Mouse (Mus musculus): ENCODE measurements around the gene Tstd2.

Tstd2 gene

DNA sequence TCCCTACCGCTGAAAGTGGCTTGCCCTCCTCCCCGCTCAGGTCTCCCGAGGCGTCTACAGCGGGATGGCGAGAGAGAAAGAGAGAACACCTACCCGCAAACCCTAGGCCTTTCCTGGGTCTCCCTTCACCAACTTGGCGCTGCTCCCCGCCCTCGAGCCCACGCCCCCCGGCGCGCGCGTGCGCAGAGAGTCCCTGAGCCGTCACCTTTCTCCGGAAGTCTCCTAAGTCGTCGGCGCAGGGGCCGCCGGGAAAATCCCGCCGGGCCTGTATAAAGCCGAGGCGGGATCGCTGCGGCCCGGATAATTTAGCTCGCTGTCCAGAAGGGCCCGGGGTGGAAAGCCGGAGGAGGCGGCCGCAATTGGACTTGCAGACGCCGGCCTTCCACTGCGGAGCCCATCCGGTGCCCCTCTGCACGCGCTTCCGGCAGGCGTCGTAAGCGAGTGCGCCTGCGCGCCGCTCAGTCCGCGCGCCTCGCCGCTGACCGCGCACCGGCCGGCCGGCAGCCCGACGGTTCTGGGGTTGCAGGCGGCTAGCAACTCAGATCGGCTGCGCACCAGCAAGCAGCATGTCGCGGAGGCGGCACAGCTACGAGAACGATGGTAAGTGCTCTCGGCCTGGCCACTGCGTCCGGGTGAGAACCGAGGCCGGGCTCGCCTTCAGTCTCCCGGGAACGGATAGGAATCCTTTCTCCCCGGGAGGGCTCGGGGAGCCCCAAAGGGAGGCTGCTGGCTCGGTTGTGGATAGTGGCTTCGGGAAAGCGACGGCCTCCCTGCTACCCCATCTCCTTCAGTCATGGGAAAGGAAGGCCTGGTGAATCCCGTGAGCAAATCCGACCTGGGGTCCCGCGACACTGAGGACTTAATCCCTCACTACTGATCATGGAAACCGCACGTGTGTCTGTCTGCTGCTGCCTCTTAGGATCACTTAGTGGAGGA is at the start of gene Tstd2, which contains the start of gene Ncbp1:
Gene Tstd2, minus strand, starts transcription at position 408 of the 936 bp plus-strand sequence.
Gene Ncbp1, plus strand, starts transcription at position 327 of the 936 bp plus-strand sequence.
- peak; percentile 95 for DNase-seq

DNA sequence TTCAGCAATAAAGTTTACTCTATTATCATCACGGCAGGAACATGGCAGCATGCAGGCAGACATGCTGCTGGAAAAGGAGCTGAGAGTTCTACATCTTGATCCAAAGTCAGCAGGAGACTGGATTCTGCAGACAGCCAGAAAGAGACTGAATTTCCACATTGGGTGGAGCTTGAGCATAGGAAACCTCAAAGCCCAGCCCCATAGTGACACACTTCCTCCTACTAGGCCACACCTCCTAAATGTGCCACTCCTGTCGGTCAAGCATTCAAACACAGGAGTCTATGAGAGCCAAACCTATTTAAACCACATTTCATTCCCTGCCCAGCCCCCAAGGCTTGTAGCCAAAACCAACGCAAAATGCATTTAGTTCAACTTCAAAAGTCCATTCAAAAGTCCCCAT is 48.0 kb upstream of the Tstd2 start:
- no peak for DNase-seq

DNA sequence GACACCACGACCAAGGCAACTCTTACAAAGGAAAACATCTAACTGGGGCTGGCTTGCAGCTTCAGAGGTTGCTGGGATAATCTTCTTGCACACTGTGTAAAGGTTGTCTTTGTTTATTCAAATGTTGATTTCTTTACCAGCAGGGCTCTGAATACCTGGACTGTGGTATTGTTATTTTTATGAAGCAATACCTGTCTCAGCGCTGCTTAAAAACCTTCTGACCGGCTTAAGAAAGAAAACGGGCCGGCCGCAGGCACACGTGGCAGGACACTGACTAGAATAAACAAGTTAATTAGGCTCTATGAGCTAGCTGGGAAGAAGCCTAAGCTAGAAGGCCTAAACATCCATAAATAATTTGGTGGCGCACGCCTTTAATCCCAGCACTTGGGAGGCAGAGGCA is 47.4 kb upstream of the Tstd2 start:
- no peak for DNase-seq

- DNase-seq, result peak; percentile 33
Measured at GRCm38 (mm10) chr4:46185423-46185822, 46.9 kb upstream of the Tstd2 start.

DNA sequence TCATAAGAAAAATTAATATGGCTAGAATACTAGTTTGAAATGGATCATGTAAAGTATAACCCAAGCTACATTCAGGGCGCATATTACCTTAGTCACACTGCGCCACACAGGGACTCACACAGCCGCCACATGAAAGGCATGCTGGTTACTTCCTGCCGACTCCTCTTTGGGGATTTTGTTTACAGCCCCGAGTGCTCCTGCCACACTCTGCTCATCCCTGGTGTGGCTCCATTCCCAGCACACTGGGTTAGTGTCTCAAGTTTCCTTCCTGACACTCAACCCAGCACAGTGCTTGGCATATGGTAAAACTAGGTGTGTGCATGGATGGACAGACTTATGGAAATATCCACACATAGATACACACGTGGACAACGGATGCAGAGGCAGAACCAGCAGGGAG is 43.7 kb upstream of the Tstd2 start:
- DNase-seq, result peak; percentile 53

GRCm38 (mm10) chr4:46181168-46181567 is 42.7 kb upstream of the Tstd2 start:
- no peak for DNase-seq

DNA sequence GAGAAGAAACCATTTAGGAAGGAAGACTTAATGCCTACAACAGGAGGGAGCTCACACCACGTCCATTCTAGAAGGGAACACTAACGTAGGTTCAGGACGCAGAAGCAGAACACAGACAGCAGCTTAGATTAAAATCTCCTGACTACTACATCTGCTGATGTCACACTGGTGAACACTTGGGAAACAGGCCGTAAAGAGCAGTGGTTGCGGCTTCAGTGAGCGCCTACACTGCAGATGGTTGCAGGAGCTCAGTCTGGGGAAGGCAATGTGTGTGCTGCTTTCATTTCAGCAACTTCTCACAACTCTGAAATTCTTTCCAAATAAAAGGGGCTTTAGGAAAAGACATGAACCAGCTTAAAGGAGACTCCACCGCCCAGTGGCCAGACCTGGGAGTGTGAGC is 39.0 kb upstream of the Tstd2 start:
- no peak for DNase-seq

GRCm38 (mm10) chr4:46177018-46177417 is 38.5 kb upstream of the Tstd2 start:
- DNase-seq, result no peak

DNA sequence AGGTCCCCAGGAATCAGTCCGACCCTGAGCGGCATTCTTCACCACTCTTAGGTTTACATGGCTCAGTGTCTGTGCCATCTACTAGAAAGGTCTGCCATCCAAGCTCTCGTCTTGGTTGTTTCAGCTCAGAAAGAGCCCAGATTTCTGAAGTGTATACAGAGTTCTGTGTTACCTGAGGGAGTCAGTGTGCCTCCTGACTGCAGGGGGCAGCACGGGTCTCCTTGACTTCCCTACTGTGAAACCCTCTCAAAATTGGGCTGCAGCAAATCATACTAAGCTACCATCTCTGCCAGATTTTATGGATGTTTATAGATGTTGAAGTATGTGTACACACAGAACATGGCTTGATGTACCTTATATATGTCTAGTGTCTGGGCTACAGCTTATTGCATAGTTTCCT is 37.8 kb upstream of the Tstd2 start:
- DNase-seq, result peak; percentile 65

GRCm38 (mm10) chr4:46171761-46172160 is 33.3 kb upstream of the Tstd2 start:
- DNase-seq, result no peak

- no peak for DNase-seq
Measured at GRCm38 (mm10) chr4:46165831-46166230, 27.3 kb upstream of the Tstd2 start.

GRCm38 (mm10) chr4:46164027-46164426 is 25.5 kb upstream of the Tstd2 start:
- no peak for DNase-seq

DNA sequence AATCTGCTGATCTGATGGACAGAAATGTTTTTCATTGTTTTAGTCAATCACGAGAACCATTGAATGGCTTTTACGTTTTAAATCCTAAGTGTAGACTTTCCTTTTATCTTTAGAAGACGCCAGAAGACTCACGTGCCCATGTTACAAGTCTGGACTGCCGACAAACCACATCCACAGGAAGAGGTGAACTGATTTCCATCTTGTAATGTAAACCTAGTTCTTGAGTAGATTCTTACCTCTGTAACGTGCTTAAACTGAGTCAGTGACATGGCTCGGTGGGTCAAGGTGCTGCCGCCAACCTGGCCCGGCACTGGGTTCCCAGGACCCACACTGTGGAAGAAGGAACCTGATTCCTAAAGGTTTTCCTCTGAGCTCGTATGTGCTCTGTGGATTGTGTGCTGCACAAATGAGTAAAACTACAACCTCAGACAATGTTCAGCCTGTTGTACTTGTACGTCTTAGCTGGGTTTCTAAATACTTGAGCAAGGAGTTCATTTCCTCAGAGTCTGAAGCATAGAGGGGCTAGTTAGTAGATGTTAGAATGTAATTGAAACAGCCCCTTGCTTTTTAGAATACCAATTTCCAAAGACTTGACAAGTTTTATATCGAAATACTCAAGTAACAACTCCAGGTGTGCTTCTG is 13.5 kb upstream of the Tstd2 start:
- peak; percentile 21 for DNase-seq

- DNase-seq, result no peak
Measured at GRCm38 (mm10) chr4:46146881-46147280, 8.4 kb upstream of the Tstd2 start.

GRCm38 (mm10) chr4:46144323-46144722 is 5.8 kb upstream of the Tstd2 start:
- peak; percentile 62 for DNase-seq

GRCm38 (mm10) chr4:46137629-46138286 is 736 bp downstream of the Tstd2 start:
- DNase-seq, result peak; percentile 42

GRCm38 (mm10) chr4:46131791-46132190 is 6.7 kb downstream of the Tstd2 start:
- no peak for DNase-seq

DNA sequence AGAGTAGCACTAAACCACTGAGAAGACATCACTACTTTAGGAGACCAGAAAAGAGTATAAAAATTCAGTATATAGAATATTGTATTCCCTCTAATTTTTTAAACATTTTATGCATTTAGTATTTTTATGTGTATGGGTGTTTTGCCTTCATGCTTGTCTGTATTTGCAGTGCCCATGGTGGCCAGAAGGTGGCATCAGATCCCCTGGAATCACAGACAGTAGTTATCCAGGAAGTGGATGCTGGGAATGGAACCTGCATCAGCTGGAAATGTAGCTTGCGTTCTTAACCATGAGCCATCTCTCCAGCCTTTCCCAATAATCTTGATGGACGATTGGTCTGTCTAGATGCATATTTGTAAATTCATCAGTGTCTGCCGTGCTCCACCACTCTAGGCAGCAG is 8.3 kb downstream of the Tstd2 start:
- DNase-seq, result peak; percentile 74

DNA sequence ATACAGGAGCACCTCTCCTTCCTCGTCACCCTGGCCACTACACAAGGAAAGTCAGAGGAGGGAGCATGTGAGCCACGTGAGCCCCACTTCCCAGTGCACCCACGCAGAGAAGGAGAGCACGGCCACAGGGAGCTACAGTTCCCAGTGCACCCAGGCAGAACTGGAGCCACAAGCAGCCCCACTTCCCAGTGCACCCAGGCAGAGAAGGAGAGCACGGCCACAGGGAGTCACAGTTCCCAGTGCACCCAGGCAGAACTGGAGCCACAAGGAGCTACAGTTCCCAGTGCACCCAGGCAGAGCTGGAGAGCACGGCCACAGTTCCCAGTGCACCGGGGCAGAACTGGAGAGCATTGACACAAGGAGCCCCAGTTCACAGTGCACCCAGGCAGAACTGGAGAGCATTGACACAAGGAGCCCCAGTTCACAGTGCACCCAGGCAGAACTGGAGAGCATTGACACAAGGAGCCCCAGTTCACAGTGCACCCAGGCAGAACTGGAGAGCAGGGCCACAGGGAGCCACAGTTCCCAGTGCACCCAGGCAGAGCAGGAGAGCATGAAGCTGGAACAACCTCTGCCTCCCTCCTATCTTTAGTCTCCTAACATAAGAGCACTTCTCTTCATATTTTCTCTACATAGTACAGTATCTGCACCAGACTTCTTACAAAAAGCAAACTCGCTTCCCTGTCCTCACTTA is 9.0 kb downstream of the Tstd2 start:
- DNase-seq, result no peak

- DNase-seq, result peak; percentile 80
Measured at GRCm38 (mm10) chr4:46126541-46126940, 12.0 kb downstream of the Tstd2 start.

- no peak for DNase-seq
Measured at GRCm38 (mm10) chr4:46123358-46123757, 15.1 kb downstream of the Tstd2 start.

DNA sequence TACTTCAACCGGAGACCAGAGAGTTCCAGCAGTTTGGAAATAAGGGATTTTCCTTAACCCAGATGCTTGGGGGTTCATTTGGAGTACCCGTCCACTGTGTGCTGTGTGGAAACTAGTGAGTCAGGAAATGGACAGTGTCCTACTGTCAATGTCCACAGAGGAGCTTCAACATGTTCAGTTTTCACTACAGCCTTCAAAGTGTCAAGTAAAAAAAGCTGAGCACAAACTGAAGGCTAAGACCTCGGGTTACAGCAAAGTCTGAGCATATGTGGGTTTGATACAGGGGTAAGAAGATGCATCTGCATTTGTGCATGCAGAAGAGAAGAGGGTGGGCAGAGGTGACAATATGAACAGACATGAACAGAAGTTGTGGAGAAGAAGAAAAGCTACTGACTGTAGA is 17.7 kb downstream of the Tstd2 start:
- DNase-seq, result no peak

- DNase-seq, result no peak
Measured at GRCm38 (mm10) chr4:46119514-46120094, 18.9 kb downstream of the Tstd2 start.

Measured in thymus, postnatal 4 days (tissue).